Mouse (Mus musculus): ENCODE measurements around the gene Man2c1.

The Man2c1 gene

GRCm38 (mm10) chr9:57130577-57131433 is at the start of gene Man2c1:
TSS of gene Man2c1 (plus strand) at chr9:57130690.
- DNase-seq (ENCODE audit: low spot score in 2 of 2) = peak; percentile 91 to 92

- no peak for DNase-seq (ENCODE audit: low spot score in 2 of 2)
Observed at GRCm38 (mm10) chr9:57082236-57082635, 48.3 kb upstream of the Man2c1 start.

GRCm38 (mm10) chr9:57117261-57117755 is 13.2 kb upstream of the Man2c1 start:
- no peak for DNase-seq (ENCODE audit: low spot score in 2 of 2)

- DNase-seq (ENCODE audit: low spot score in 2 of 2) = no peak
Observed at GRCm38 (mm10) chr9:57129641-57130040, 849 bp upstream of the Man2c1 start.

GRCm38 (mm10) chr9:57137246-57137645 is 6.8 kb downstream of the Man2c1 start:
- DNase-seq (ENCODE audit: low spot score in 2 of 2) = no peak

- no peak for DNase-seq (ENCODE audit: low spot score in 2 of 2)
Observed at GRCm38 (mm10) chr9:57137777-57138176, 7.3 kb downstream of the Man2c1 start.

GRCm38 (mm10) chr9:57138507-57138906 is 8.0 kb downstream of the Man2c1 start:
- no peak for DNase-seq (ENCODE audit: low spot score in 2 of 2)

GRCm38 (mm10) chr9:57139110-57139509 is 8.6 kb downstream of the Man2c1 start:
- no peak for DNase-seq (ENCODE audit: low spot score in 2 of 2)

- DNase-seq (ENCODE audit: low spot score in 2 of 2) = no peak
Observed at GRCm38 (mm10) chr9:57139571-57139970, 9.1 kb downstream of the Man2c1 start.

GRCm38 (mm10) chr9:57141417-57142353 is 11.2 kb downstream of the Man2c1 start:
- DNase-seq (ENCODE audit: low spot score in 2 of 2) = no peak

GRCm38 (mm10) chr9:57143212-57143611 is 12.7 kb downstream of the Man2c1 start:
- no peak for DNase-seq (ENCODE audit: low spot score in 2 of 2)

GRCm38 (mm10) chr9:57144830-57145229 is 14.3 kb downstream of the Man2c1 start:
- DNase-seq (ENCODE audit: low spot score in 2 of 2) = no peak

GRCm38 (mm10) chr9:57146451-57147066 is 16.1 kb downstream of the Man2c1 start:
- DNase-seq (ENCODE audit: low spot score in 2 of 2) = peak in 1 of 2 experiments; percentile 8

- peak in 1 of 2 experiments; percentile 5 for DNase-seq (ENCODE audit: low spot score in 2 of 2)
Observed at GRCm38 (mm10) chr9:57147205-57148143, 17.0 kb downstream of the Man2c1 start.

GRCm38 (mm10) chr9:57148144-57148878 is 17.8 kb downstream of the Man2c1 start, which contains the start of gene Neil1:
TSS of gene Neil1 (minus strand) at chr9:57148305.
- DNase-seq (ENCODE audit: low spot score in 2 of 2) = peak; percentile 83 to 90

- no peak for DNase-seq (ENCODE audit: low spot score in 2 of 2)
Observed at GRCm38 (mm10) chr9:57149021-57149420, 18.5 kb downstream of the Man2c1 start.

- no peak for DNase-seq (ENCODE audit: low spot score in 2 of 2)
Observed at GRCm38 (mm10) chr9:57150192-57150591, 19.7 kb downstream of the Man2c1 start.

GRCm38 (mm10) chr9:57152331-57152730 is 21.8 kb downstream of the Man2c1 start:
- DNase-seq (ENCODE audit: low spot score in 2 of 2) = no peak

GRCm38 (mm10) chr9:57156383-57156782 is 25.9 kb downstream of the Man2c1 start:
- no peak for DNase-seq (ENCODE audit: low spot score in 2 of 2)

- no peak for DNase-seq (ENCODE audit: low spot score in 2 of 2)
Observed at GRCm38 (mm10) chr9:57156823-57157222, 26.3 kb downstream of the Man2c1 start.

Measured in frontal cortex, postnatal 14 days (tissue).